Mouse (Mus musculus) megakaryocyte, embryonic 14.5 days (primary cell): ENCODE measurements at regions not wholly inside any gene's neighbourhood (a gene's known extent, or its start where the extent isn't known, plus 50 kb on each side); places are given as distances from the start of the nearest gene placed in this dataset.

ENCODE experiments used
- FLI1 ChIP-seq: IDR thresholded peaks from 2 replicates; pipeline ENCODE4 v1.6.1; 2012; ENCODE audit warnings: low read length, inconsistent platforms, mixed read lengths
- GATA1 ChIP-seq: IDR thresholded peaks from 3 replicates; pipeline ENCODE4 v1.6.1; 2012; ENCODE audit warnings: mixed read lengths, low read length, inconsistent platforms, borderline replicate concordance

GRCm38 (mm10) chr9:31659026-31659425 is 194.8 kb upstream of the Tmem45b start:
- TF ChIP-seq GATA1, result no peak
- TF ChIP-seq FLI1, result no peak
